Mouse (Mus musculus): Measurements from ENCODE around the gene Ano9. TPM values are rescaled to one million over a fixed set of nuclear protein-coding genes. Genes with fewer than 3 reads are reported as not detected.
A peak's percentile ranks its signal among the peaks of the same experiment; 100 is the strongest.

Ano9 gene
- total RNA-seq (2014; fragmentation: Nextera tagmentation) (not detected in 2 replicates), total RNA-seq (2017) (not detected in 2 replicates)

- no peak for ATAC-seq (replicated peaks; ENCODE audit: poor library complexity, severe bottlenecking)
Observed at GRCm38 (mm10) chr7:141117636-141118035, at the start of gene Ano9. Gene Ano9 (minus strand): TSS chr7:141117806.

DNA sequence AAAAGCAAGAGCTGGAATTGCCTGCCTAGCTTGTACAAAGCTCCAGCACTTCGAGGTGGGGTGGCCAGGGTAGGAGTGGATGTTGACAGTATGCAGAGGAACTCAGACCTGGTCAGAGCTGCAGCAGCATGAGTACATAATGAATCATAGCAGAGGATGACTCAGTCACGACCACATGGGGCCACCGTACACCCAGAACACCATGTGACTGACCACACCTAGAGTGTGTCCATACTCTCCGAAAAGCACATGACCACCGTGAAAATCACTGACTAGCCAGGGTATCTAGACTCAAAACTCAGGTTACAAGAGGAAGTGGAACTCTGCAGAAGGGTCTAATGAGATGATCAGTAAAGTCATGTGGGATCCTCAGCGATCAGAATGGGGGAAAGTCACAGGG lies 47.2 kb upstream of the Ano9 start:
- peak; percentile 40 for ATAC-seq (replicated peaks; ENCODE audit: poor library complexity, severe bottlenecking)

GRCm38 (mm10) chr7:141164397-141164796 lies 46.8 kb upstream of the Ano9 start:
- ATAC-seq (replicated peaks; ENCODE audit: poor library complexity, severe bottlenecking) = no peak

DNA sequence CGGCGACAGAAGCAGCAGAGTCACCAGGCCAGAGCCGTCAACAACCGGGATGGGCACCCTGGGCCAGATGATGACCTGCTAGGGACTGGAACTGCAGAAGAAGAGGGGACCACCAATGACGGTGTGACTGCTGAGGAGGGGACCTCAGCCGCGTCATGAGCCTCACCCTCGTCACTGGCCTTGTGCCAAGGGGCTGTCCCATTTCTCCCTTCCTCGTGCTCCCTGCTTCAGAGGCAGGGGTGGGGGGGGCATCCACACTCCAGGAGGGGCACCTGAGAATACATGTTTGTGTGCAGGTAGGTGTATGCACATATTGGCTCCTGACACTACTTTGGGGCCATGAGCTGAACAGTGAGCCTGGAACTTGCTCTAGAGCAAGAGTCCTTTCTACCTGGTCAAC lies 37.8 kb upstream of the Ano9 start:
- no peak for ATAC-seq (replicated peaks; ENCODE audit: poor library complexity, severe bottlenecking)

- no peak for ATAC-seq (replicated peaks; ENCODE audit: poor library complexity, severe bottlenecking)
Observed at GRCm38 (mm10) chr7:141148639-141149038, 31.0 kb upstream of the Ano9 start.

GRCm38 (mm10) chr7:141147044-141147443 lies 29.4 kb upstream of the Ano9 start:
- no peak for ATAC-seq (replicated peaks; ENCODE audit: poor library complexity, severe bottlenecking)

DNA sequence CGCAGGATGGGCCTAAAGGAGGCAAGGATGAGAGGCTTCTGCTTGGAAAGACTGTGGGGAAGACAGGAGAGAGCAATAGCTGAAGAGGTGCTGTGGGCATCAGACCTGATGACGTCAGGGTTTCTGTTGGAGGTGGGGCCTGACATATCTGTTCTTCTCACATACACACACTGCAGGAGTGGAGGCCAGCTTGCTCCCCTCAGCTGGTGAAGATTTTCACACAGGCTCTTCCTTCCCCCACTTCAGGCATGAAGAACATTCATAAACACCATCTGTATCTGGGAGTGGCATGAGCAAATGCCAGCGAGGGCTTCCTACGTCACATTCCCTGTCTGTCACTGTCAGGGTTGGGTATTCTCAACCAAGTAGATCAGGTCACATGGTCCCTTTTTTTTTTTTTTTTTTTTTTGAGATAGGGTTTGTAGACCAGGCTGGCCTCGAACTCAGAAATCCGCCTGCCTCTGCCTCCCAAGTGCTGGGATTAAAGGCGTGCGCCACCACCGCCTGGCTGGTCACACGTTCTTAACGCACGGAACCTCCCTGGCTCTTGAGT lies 28.5 kb upstream of the Ano9 start:
- no peak for ATAC-seq (replicated peaks; ENCODE audit: poor library complexity, severe bottlenecking)

- no peak for ATAC-seq (replicated peaks; ENCODE audit: poor library complexity, severe bottlenecking)
Observed at GRCm38 (mm10) chr7:141145403-141145802, 27.8 kb upstream of the Ano9 start.

DNA sequence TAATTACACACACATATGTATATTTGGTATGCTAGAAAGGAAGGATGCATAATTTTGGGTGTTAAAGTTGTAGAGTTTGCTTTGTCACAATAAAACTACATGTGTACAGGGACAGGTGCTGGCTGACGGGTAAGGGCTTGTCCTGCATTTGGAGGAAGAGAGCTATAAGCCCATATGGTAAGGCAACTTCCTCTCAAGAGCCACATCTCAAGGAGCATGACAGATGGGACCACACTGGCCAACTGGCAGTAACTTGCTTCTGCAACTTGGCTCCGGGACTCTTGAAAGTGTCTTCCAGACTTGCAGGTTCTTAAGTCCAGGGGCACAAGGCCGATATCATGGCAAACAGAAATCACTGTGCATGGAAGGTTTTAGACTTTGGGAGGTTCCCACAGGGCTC lies 27.0 kb upstream of the Ano9 start:
- ATAC-seq (replicated peaks; ENCODE audit: poor library complexity, severe bottlenecking) = peak; percentile 77

- no peak for ATAC-seq (replicated peaks; ENCODE audit: poor library complexity, severe bottlenecking)
Observed at GRCm38 (mm10) chr7:141143861-141144260, 26.3 kb upstream of the Ano9 start.

GRCm38 (mm10) chr7:141143112-141143511 lies 25.5 kb upstream of the Ano9 start:
- peak; percentile 89 for ATAC-seq (replicated peaks; ENCODE audit: poor library complexity, severe bottlenecking)

- no peak for ATAC-seq (replicated peaks; ENCODE audit: poor library complexity, severe bottlenecking)
Observed at GRCm38 (mm10) chr7:141141326-141141725, 23.7 kb upstream of the Ano9 start.

GRCm38 (mm10) chr7:141131904-141132755 lies 14.5 kb upstream of the Ano9 start:
- no peak for ATAC-seq (replicated peaks; ENCODE audit: poor library complexity, severe bottlenecking)

DNA sequence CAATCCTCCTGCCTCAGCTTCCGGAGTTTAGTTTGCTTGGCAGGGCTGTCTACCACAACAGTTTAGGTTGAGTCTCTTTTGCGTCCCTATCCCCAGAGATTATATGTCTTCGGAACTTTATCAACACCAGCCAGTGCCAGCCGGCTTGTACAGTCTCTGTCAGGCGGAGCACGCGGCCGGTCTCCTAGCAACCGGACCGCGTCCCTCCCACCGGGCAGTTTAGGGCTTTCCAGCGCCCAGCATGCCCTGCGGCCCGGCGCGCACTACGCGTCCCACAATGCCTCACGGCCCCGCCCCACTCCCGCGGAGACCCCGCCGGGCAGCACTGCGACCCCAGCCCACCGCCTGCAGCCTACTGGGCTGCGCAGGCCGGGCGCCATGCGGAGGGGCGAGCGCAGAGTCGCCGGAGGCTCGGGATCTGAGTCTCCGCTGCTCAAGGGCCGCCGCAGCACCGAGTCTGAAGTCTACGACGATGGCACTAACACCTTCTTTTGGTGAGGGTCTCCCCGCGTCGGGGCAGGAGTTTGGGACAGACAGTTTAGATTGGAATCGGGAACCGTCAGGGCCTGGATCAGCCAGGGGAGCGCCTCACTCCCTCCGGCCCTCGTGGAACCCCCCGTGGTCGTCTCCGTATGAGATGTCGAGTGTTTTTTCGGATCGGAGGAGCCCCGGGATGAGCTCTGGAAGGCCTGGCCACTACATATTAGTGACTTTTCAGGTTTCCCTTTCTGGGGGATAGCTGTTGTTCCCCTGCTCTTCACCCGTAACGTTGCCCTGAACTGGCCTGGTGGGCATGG lies 13.6 kb upstream of the Ano9 start:
- ATAC-seq (replicated peaks; ENCODE audit: poor library complexity, severe bottlenecking) = peak; percentile 98

- ATAC-seq (replicated peaks; ENCODE audit: poor library complexity, severe bottlenecking) = no peak
Observed at GRCm38 (mm10) chr7:141123517-141123856, 5.9 kb upstream of the Ano9 start.

DNA sequence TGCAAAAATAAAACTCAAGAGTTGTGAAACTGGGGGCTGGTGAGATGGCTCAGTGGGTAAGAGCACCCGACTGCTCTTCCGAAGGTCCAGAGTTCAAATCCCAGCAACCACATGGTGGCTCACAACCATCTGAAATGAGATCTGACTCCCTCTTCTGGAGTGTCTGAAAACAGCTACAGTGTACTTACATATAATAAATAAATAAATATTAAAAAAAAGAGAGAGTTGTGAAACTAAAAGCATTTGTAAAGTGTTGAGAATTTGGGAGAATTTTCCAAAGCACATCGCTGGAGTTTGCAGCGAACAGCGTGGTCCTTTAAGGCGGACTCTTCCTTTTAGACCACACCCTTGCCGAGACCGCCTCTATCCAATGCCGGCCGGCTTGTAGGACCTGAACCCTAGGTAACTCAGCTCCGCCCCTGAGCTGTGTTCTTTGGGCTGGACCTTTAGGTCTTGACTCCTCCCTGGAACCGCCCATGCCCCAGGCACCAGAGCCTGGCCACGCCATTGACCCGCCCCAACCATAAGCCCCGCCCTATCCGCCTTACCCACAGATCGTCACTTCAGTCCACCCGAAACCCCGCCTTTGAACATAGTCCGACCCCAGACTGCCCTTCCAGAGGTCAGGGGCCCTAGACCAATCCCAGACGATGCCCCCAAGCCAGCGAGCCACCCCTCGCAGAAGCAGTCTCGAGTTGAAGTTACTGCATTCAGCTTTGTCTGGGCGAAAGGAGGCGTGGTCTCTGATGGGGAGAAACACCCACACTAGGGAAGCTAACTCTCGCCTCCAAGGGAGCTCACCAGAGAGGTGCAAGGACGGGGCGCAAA lies 5.3 kb upstream of the Ano9 start:
- ATAC-seq (replicated peaks; ENCODE audit: poor library complexity, severe bottlenecking) = peak; percentile 96

DNA sequence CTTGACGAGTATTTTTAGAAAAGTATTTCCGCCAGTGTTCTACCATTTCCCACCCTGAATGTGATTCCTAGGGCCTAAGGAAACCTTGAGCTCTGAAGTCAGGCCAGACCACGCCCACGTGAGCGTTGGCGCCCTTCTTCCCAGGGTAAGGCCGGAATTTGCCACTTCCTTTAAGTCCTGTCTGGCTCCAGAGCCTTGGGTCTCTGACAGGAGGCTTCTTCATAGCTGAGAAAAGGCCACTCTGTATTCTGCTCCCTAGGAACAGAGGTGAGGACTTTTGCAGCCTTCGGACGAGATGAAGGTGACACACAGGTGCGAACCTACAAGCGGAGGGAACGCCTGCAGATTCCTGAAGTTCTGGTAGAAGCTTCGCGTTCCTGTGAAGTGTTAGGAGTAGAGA lies 4.6 kb upstream of the Ano9 start, which contains the start of gene Ptdss2:
TSS of gene Ptdss2 (plus strand) at position 138 of the 400 bp plus-strand sequence.
- 0 out of 2 replicates have a peak, but pooled peaks have one; percentile 24 for ATAC-seq (replicated peaks; ENCODE audit: poor library complexity, severe bottlenecking)

DNA sequence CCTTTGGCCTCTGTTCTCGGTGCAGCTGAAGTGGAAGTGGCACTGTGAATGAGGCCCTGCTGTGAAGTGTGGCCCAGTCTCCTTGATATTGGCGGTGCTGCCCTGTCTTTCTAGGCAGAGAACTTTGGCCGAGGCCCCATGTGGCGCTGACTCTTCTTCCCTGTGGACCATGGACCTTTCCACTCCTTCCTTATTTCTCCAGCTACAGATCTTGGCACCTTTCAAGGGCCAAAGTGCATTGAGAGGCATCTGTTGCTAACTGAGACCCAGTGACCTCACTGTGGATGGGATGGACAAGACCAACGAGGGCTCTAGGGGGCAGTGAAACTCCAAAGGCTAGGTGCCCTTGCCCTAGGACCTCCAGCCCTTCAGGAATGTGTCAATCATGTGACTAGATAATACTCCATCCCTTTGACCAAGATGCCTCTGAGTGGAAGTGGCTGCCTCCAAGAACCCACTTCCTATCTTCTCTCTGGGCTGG lies 3.5 kb upstream of the Ano9 start:
- ATAC-seq (replicated peaks; ENCODE audit: poor library complexity, severe bottlenecking) = no peak

DNA sequence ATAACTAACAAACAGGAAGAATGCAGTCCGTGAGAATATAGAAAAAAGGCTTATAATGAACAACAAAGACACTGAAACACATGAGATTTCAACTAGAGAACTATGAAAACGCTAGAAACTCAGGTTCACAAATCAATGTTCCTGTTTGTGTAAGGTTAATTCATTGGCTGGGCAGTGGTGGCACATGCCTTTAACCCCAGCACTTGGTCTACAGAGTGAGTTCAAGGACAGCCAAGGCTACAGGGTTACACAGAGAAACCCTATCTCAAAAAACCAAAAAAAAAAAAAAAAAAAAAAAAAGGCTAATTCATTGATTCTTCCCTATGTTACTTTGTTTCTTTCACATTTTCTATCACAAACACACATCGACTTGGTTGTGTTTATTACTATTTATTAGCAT lies 3.0 kb upstream of the Ano9 start:
- ATAC-seq (replicated peaks; ENCODE audit: poor library complexity, severe bottlenecking) = no peak

GRCm38 (mm10) chr7:141119487-141119886 lies 1.9 kb upstream of the Ano9 start:
- no peak for ATAC-seq (replicated peaks; ENCODE audit: poor library complexity, severe bottlenecking)

Data from granulocyte monocyte progenitor cell, adult 5-6 weeks (primary cell).